Mouse (Mus musculus) heart, embryonic 12.5 days (tissue): ENCODE measurements at regions not wholly inside any gene's neighbourhood (a gene's known extent, or its start where the extent isn't known, plus 50 kb on each side); places are given as distances from the start of the nearest gene placed in this dataset.

Experiments used
- ATAC-seq: fragments of 200-750 bp; cut with Nextera tagmentation; 2 replicates; pipeline ENCODE4 v1.8.0; 2017; ENCODE audit warnings: moderate TSS enrichment, moderate library complexity; ENCODE audit not compliant: insufficient number of reproducible peaks, low FRiP score
- H3K27ac ChIP-seq: fragments of 300-500 bp; sonication (generic); 2 replicates; pipeline ENCODE4 v1.5.1; 2016; ENCODE audit warnings: mild to moderate bottlenecking, moderate library complexity; ENCODE audit not compliant: poor library complexity, severe bottlenecking
- H3K27me3 ChIP-seq: fragments of 300-500 bp; sonication (generic); replicated peaks from 2 replicates; pipeline ENCODE4 v1.6.1; 2016; ENCODE audit warnings: mild to moderate bottlenecking, moderate library complexity
- H3K36me3 ChIP-seq: fragments of 300-500 bp; sonication (generic); 2 replicates; pipeline ENCODE4 v1.6.1; 2016; ENCODE audit warnings: mild to moderate bottlenecking, moderate library complexity
- H3K4me1 ChIP-seq: fragments of 300-500 bp; sonication (generic); replicated peaks from 2 replicates; pipeline ENCODE4 v1.6.1; 2016; ENCODE audit warnings: mild to moderate bottlenecking
- H3K4me2 ChIP-seq: fragments of 300-500 bp; sonication (generic); 2 replicates; pipeline ENCODE4 v1.6.1; 2016; ENCODE audit warnings: mild to moderate bottlenecking, moderate library complexity
- H3K4me3 ChIP-seq: fragments of 300-500 bp; sonication (generic); 2 replicates; pipeline ENCODE4 v1.5.1; 2016; ENCODE audit warnings: mild to moderate bottlenecking
- H3K9ac ChIP-seq: fragments of 300-500 bp; sonication (generic); 2 replicates; pipeline ENCODE4 v1.6.1; 2016; ENCODE audit warnings: mild to moderate bottlenecking, moderate library complexity
- H3K9me3 ChIP-seq: fragments of 300-500 bp; sonication (generic); replicated peaks from 2 replicates; pipeline ENCODE4 v1.6.1; 2016; ENCODE audit warnings: mild to moderate bottlenecking, moderate library complexity
- WGBS: fragments of 180-500 bp; shearing (Covaris S2); methylation state at CpG from one replicate; pipeline ENCODE4 v1.1.7; 2016; 5-methylcytosine and 5-hydroxymethylcytosine counted together

DNA sequence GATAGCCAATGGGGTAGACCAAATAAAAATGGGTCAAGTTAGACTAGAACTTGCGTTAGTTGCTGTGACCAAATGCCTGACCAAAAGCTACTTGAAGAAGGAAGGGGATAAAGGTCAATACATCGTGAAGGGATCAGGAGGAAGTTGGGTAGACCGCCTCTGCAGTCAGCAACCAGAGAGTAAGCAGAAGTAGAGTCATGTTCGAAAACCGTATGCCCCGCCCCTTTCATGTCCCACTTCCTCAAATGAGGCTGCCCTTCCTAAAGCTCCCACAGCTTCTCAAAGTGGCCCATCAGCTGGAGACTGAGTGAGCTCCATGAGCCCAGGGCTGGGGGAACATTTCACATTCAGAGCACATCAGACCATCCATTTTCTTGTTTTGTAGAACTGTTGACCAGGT lies 301.2 kb upstream of the Ppp2r3a start:
- ATAC-seq, result no peak
- H3K27me3 ChIP-seq, result no peaks in the 10 kb centered on the region
- H3K4me1 ChIP-seq, result peaks cover 8% of the 10 kb centered on the region
- H3K4me3 ChIP-seq, result no peak overlapping the region
- WGBS, result 80% methylated on average over 6 of the region's 6 CpGs
- no peak overlapping the region for H3K9ac ChIP-seq
- no peaks in the 10 kb centered on the region for H3K36me3 ChIP-seq
- H3K9me3 ChIP-seq, result no peaks in the 10 kb centered on the region
- no peak overlapping the region for H3K27ac ChIP-seq
- no peak overlapping the region for H3K4me2 ChIP-seq

GRCm38 (mm10) chr9:101551256-101551655 lies 299.7 kb upstream of the Ppp2r3a start:
- no peak overlapping the region for H3K4me3 ChIP-seq
- peaks cover 8% of the 10 kb centered on the region for H3K4me1 ChIP-seq
- H3K9me3 ChIP-seq, result no peaks in the 10 kb centered on the region
- WGBS, result 46% methylated on average over 3 of the region's 3 CpGs
- H3K36me3 ChIP-seq, result no peaks in the 10 kb centered on the region
- ATAC-seq, result no peak
- H3K9ac ChIP-seq, result no peak overlapping the region
- no peaks in the 10 kb centered on the region for H3K27me3 ChIP-seq
- H3K27ac ChIP-seq, result no peak overlapping the region
- H3K4me2 ChIP-seq, result no peak overlapping the region

GRCm38 (mm10) chr9:101546213-101546832 lies 294.7 kb upstream of the Ppp2r3a start:
- Histone ChIP-seq H3K4me3 (no peak overlapping the region), H3K4me2 (no peak overlapping the region), H3K36me3 (no peaks in the 10 kb centered on the region), H3K4me1 (no peaks in the 10 kb centered on the region), H3K27ac (no peak overlapping the region), H3K27me3 (no peaks in the 10 kb centered on the region), H3K9me3 (no peaks in the 10 kb centered on the region), H3K9ac (no peak overlapping the region)
- no peak for ATAC-seq
- 65% methylated on average over 10 of the region's 10 CpGs for WGBS

DNA sequence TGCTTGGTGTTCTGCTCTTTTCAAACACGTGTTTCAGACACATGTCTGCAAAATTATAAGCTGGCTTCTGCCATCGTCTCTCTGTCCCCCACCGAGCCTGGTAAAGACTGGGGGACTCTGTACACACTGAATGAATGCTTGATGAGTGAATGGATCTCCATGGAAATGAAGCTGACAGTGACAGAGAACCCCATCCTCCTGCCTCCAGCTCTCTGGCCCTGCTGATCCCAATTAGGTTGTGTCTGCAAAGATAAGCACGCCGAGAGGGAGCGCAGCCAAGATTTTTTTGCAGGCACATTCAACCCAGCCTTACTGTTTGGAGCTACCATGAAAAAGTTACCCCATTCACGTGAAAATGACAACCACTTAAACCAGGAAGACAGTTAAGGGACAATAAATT lies 266.5 kb upstream of the Ppp2r3a start:
- no peak for ATAC-seq
- 0 out of 2 replicates have a peak, but pooled peaks cover 4% of the 10 kb centered on the region for H3K9me3 ChIP-seq
- H3K36me3 ChIP-seq, result no peaks in the 10 kb centered on the region
- H3K4me3 ChIP-seq, result no peak overlapping the region
- H3K4me1 ChIP-seq, result no peaks in the 10 kb centered on the region
- WGBS, result 42% methylated on average over 7 of the region's 7 CpGs
- H3K4me2 ChIP-seq, result no peak overlapping the region
- H3K27ac ChIP-seq, result no peak overlapping the region
- no peak overlapping the region for H3K9ac ChIP-seq
- H3K27me3 ChIP-seq, result no peaks in the 10 kb centered on the region

GRCm38 (mm10) chr9:101510807-101511206 lies 259.2 kb upstream of the Ppp2r3a start:
- H3K9me3 ChIP-seq, result 0 out of 2 replicates have a peak, but pooled peaks cover 4% of the 10 kb centered on the region
- ATAC-seq, result no peak
- no peaks in the 10 kb centered on the region for H3K36me3 ChIP-seq
- H3K4me2 ChIP-seq, result no peak overlapping the region
- no peak overlapping the region for H3K9ac ChIP-seq
- no peaks in the 10 kb centered on the region for H3K27me3 ChIP-seq
- 77% methylated on average over 3 of the region's 3 CpGs for WGBS
- H3K4me1 ChIP-seq, result no peaks in the 10 kb centered on the region
- no peak overlapping the region for H3K4me3 ChIP-seq
- H3K27ac ChIP-seq, result no peak overlapping the region

DNA sequence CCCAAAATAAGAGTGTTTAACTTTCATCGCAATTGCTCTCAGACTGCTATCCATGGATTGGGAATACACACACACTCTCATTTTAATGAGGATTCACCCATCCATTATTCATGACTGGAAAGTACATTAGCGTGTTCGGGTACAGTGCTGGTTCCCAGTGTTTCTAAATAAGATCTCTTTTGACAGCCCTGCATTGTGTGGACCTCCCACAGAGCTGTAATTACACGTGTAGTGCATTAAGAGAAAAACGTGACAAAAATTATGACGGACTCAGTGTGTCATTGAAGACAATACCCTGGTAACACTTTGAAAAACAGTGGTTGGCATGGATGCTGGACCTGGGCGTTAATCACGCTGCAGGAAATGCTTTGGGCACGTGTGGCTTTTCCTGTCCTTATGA lies 257.6 kb upstream of the Ppp2r3a start:
- no peaks in the 10 kb centered on the region for H3K36me3 ChIP-seq
- WGBS, result 81% methylated on average over 9 of the region's 9 CpGs
- no peaks in the 10 kb centered on the region for H3K27me3 ChIP-seq
- H3K9ac ChIP-seq, result no peak overlapping the region
- H3K9me3 ChIP-seq, result 0 out of 2 replicates have a peak, but pooled peaks cover 4% of the 10 kb centered on the region
- no peak overlapping the region for H3K4me2 ChIP-seq
- ATAC-seq, result no peak
- H3K4me1 ChIP-seq, result no peaks in the 10 kb centered on the region
- H3K4me3 ChIP-seq, result no peak overlapping the region
- no peak overlapping the region for H3K27ac ChIP-seq

DNA sequence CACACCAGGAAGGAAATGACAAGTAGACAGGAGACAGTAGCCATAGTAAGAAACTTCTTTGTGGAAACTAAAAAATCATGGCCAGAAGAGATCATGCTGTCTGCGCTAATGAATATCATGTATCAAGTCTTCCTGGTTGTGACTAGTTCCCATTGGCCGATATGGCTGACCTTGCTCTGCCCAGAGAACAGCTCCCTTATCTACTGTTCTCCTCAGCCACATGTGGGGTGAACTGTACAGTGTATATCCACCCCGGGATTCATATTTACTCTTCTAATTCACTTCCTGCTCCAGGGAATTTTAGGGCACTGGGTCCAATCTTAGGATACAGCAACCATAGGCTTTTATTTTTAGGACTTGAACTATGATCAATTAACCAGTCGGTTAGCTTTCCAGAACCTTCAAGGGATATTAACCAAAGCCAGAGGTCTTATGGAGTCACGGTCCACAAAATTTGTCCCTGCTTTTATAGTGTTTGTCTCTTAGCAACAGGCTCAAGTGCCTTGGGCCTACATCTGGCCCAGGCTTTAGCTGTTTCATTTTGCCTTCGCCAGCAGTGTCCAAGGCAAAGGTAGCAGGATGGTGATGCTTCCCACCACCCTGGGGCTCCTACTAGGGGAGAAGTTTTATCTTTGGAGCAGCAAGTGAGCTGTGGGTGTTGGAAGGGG lies 255.6 kb upstream of the Ppp2r3a start:
- no peak for ATAC-seq
- no peaks in the 10 kb centered on the region for H3K27me3 ChIP-seq
- no peak overlapping the region for H3K4me3 ChIP-seq
- no peak overlapping the region for H3K27ac ChIP-seq
- WGBS, result 73% methylated on average over 6 of the region's 6 CpGs
- H3K9me3 ChIP-seq, result no peaks in the 10 kb centered on the region
- H3K36me3 ChIP-seq, result no peaks in the 10 kb centered on the region
- no peak overlapping the region for H3K4me2 ChIP-seq
- H3K9ac ChIP-seq, result no peak overlapping the region
- no peaks in the 10 kb centered on the region for H3K4me1 ChIP-seq

DNA sequence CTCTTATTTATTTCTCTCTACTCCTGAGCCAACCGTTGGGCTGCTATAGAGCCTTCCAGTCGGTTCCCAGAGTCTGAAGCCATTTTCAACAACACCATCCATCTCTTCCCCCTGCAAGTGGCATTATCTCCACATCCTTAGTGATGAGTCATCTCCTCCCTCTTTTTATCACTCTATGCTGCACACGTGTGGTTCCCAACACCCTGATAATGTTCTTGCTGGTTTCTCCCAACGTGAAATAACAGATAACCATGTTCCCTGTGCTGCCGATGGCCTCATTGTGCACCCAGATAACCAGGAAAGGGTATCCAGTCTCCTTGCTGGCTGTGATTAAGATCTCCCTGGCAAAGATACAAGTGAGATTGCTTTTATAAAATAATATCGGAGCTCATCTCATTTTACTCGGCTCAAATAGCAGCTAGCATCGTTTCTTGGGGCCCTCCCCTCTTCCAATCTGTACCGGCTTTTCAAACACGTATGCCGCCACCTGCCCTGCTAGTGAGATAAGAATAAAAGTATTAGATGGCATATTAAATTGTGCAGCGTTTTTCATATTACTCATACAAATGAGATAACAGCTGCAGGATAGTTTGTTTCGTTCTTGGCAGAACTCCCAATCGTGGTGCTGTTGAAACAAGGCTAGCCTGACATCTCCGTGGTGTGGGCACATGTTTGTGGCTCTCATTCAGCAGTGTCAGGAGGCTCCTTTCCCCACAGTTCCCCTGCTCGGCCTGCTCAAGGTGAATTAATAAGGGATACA lies 250.3 kb upstream of the Ppp2r3a start:
- Histone ChIP-seq H3K9ac (no peak overlapping the region), H3K9me3 (no peaks in the 10 kb centered on the region), H3K4me1 (0 out of 2 replicates have a peak, but pooled peaks cover 4% of the 10 kb centered on the region), H3K36me3 (no peaks in the 10 kb centered on the region), H3K27ac (no peak overlapping the region), H3K4me3 (no peak overlapping the region), H3K27me3 (no peaks in the 10 kb centered on the region), H3K4me2 (no peak overlapping the region)
- ATAC-seq, result no peak
- WGBS, result 56% methylated on average over 16 of the region's 16 CpGs

DNA sequence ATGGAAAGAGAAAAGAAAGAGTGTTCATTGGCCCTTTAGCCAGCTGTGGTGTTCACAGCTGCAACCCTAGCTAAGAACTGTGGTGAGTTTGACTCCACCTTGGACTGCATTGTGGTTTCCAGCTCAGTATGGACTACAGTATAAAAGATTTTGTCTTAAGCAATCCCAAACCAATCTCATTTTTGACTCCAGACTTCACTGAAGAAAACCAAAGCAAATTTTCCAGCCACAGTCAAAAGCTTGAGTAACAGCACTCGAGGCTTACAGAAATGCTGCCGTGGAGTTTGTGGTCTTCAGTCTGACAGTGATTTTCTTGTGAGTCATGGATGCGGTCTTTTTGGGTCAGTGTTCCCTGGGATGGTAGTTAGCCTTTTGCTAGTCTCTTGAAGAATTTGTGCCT lies 249.4 kb upstream of the Ppp2r3a start:
- no peaks in the 10 kb centered on the region for H3K9me3 ChIP-seq
- H3K27ac ChIP-seq, result no peak overlapping the region
- no peaks in the 10 kb centered on the region for H3K36me3 ChIP-seq
- H3K9ac ChIP-seq, result no peak overlapping the region
- 0 out of 2 replicates have a peak, but pooled peaks cover 4% of the 10 kb centered on the region for H3K4me1 ChIP-seq
- H3K4me2 ChIP-seq, result no peak overlapping the region
- 87% methylated on average over 3 of the region's 3 CpGs for whole genome bisulfite sequencing
- ATAC-seq, result no peak
- no peaks in the 10 kb centered on the region for H3K27me3 ChIP-seq
- no peak overlapping the region for H3K4me3 ChIP-seq

GRCm38 (mm10) chr9:101498721-101499120 lies 247.1 kb upstream of the Ppp2r3a start:
- no peak overlapping the region for H3K27ac ChIP-seq
- ATAC-seq, result no peak
- WGBS, result 81% methylated on average over 5 of the region's 5 CpGs

DNA sequence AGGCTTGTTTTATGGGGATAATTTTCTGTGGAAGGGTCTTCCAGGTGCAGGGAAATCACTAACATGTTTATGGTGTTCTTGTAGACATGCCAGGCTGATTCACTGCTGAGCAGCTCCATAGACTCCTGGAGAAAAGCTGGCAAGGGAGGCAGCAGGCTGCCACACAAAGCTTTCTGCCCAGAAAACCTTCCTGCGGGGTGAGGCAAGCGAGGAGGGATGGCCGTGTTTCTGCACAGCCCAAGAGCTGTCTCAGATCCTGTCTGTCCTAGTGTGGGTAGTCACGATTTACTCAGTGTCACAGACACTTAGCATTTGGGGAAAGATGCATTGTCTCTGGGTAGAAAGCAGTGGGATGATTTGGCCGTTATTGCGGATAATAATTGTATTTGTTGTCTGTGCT lies 244.2 kb upstream of the Ppp2r3a start:
- H3K4me2 ChIP-seq, result no peak overlapping the region
- no peaks in the 10 kb centered on the region for H3K9me3 ChIP-seq
- no peak overlapping the region for H3K4me3 ChIP-seq
- ATAC-seq, result no peak
- WGBS, result 82% methylated on average over 6 of the region's 6 CpGs
- H3K9ac ChIP-seq, result no peak overlapping the region
- H3K27ac ChIP-seq, result no peak overlapping the region
- no peaks in the 10 kb centered on the region for H3K4me1 ChIP-seq
- no peaks in the 10 kb centered on the region for H3K36me3 ChIP-seq
- no peaks in the 10 kb centered on the region for H3K27me3 ChIP-seq

More at GRCm38 (mm10) chr9:101498721-101499120, 247.1 kb upstream of the Ppp2r3a start:
- H3K4me2 ChIP-seq, result no peak overlapping the region
- no peak overlapping the region for H3K4me3 ChIP-seq
- H3K27me3 ChIP-seq, result no peaks in the 10 kb centered on the region
- 0 out of 2 replicates have a peak, but pooled peaks cover 4% of the 10 kb centered on the region for H3K4me1 ChIP-seq
- H3K9ac ChIP-seq, result no peak overlapping the region
- H3K9me3 ChIP-seq, result no peaks in the 10 kb centered on the region
- H3K36me3 ChIP-seq, result no peaks in the 10 kb centered on the region
